Mouse (Mus musculus) liver, embryonic 18 days (tissue): Measurements from ENCODE around the gene Olfr1451. TPM values are rescaled to one million over a fixed set of nuclear protein-coding genes. Genes with fewer than 3 reads are reported as not detected.

Experiments used
- polyA plus RNA-seq: library from polyadenylated mRNA; depleted of rRNA; stranded (reverse); fragments of >200 nt; gene quantifications from 2 replicates; pipeline ENCODE4 v1.2.3, GENCODE M21; 2012; rRNA removed

Gene Olfr1451
- polyA plus RNA-seq = not detected in 2 replicates

DNA sequence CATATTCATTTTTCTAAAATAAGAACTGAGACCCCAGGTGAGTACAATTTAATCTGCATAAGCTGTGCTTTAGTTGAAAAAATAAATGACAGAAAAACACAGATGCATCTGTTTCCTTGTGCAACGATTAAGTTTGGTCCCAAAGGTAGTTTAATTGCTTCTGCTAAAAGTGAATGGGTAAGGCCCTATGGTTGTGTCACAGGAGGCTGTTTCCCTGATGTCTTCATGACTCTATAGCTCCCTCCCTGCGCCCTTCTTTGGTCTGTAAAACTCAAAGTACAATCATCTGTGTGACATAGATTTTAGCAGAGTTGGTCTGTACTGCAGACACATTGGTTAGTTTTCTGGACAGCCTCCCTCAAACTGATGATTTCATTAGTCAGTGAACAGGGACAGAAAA, at the start of gene Olfr1451:
TSS of gene Olfr1451 (plus strand) at position 301 of the 400 bp plus-strand sequence.

DNA sequence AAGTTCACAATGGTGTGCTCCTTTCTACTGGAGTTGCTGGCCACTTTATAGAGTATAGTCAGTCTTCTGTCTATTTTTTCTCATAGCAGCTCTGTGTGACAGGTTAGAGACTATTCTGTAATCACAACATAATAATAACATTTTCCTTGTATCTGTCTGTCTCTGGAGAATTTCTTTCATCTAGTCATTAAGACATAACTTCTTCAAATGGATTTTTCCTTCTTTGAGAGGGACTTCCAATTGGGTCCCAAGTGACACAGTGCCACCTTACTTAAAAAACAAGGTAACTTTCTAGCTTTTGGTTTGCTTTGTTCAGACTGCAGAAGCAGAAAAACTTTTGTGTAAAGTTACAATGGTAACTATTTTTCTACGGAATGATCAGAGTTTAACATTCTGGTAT, 44.9 kb upstream of the Olfr1451 start, which contains the start of gene Olfr1450:
TSS of gene Olfr1450 (plus strand) at position 301 of the 400 bp plus-strand sequence.

DNA sequence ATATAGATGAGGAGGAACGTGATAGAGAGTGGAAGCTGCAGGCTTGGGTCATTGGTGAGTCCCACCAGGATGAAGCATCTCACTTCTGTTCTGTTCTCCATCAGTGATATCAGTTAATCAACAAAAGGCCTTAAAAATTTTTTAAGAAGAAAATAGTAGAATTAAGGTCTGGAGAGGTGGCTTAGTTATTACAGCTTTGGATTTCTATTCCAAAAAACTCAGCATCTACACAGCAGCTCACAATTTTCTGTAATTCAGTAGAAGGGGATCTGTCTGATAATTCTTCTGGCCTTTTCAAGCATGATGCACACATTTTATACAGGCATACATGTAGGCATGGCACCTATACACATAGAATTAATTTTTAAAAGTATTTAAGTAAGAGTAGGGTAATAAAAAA, 33.4 kb downstream of the Olfr1451 start, which contains the start of gene Olfr1453:
TSS of gene Olfr1453 (minus strand) at position 101 of the 400 bp plus-strand sequence.

Other genes starting within 250 kb of the Olfr1451 start
- 0.88 and 1.2 TPM in 2 replicates for gene Cntf, start 229.4 kb upstream of the Olfr1451 start, polyA plus RNA-seq
- gene Zfp91, start 198.9 kb upstream of the Olfr1451 start, polyA plus RNA-seq = 11.9 and 12.3 TPM in 2 replicates
- 2.4 and 3.2 TPM in 2 replicates for gene Lpxn, start 198.8 kb upstream of the Olfr1451 start, polyA plus RNA-seq
- gene Gm5244, start 148.3 kb upstream of the Olfr1451 start, polyA plus RNA-seq = not detected in 2 replicates
- 0.02 TPM in 1 of 2 replicates, not detected in the other for gene Olfr1444, start 137.7 kb upstream of the Olfr1451 start, polyA plus RNA-seq
- gene Olfr1445, start 111.2 kb upstream of the Olfr1451 start, polyA plus RNA-seq = not detected in 2 replicates
- gene Olfr1446, start 101.5 kb upstream of the Olfr1451 start, polyA plus RNA-seq = not detected in 2 replicates
- gene Olfr1447, start 91.3 kb upstream of the Olfr1451 start, polyA plus RNA-seq = not detected in 2 replicates
- gene Olfr1448, start 70.6 kb upstream of the Olfr1451 start, polyA plus RNA-seq = not detected in 2 replicates
- not detected in 2 replicates for gene Olfr1449, start 64.2 kb upstream of the Olfr1451 start, polyA plus RNA-seq
- not detected in 2 replicates for gene Olfr1450, start 44.8 kb upstream of the Olfr1451 start, polyA plus RNA-seq
- not detected in 2 replicates for gene Olfr1453, start 33.3 kb downstream of the Olfr1451 start, polyA plus RNA-seq
- not detected in 2 replicates for gene Olfr1454, start 65.6 kb downstream of the Olfr1451 start, polyA plus RNA-seq
- not detected in 2 replicates for gene Olfr1457, start 102.9 kb downstream of the Olfr1451 start, polyA plus RNA-seq
- gene Olfr1458, start 111.8 kb downstream of the Olfr1451 start, polyA plus RNA-seq = not detected in 2 replicates
- not detected in 2 replicates for gene Olfr1459, start 154.5 kb downstream of the Olfr1451 start, polyA plus RNA-seq
- not detected in 2 replicates for gene Olfr1461, start 168.0 kb downstream of the Olfr1451 start, polyA plus RNA-seq
- gene Olfr1462, start 190.7 kb downstream of the Olfr1451 start, polyA plus RNA-seq = not detected in 2 replicates
- gene Olfr1463, start 236.3 kb downstream of the Olfr1451 start, polyA plus RNA-seq = not detected in 2 replicates